Mouse (Mus musculus): ENCODE measurements at regions not wholly inside any gene's neighbourhood (a gene's known extent, or its start where the extent isn't known, plus 50 kb on each side); places are given as distances from the start of the nearest gene placed in this dataset.
A peak's percentile ranks its signal among the peaks of the same experiment; 100 is the strongest.

GRCm38 (mm10) chr2:78048030-78048705 is 102.0 kb upstream of the Cwc22 start:
- H3K27me3 ChIP-seq: no peaks in the 10 kb centered on the region
- H3K9ac ChIP-seq (replicated peaks): no peak overlapping the region
- H3K27ac ChIP-seq: no peak overlapping the region
- H3K36me3 ChIP-seq: no peaks in the 10 kb centered on the region
- peaks cover 11% of the 10 kb centered on the region; the same call in 1 of the 2 replicates for H3K4me1 ChIP-seq (replicated peaks)
- peak; percentile 74 for ATAC-seq
- WGBS: 44% methylated on average over 11 of the region's 11 CpGs
- H3K9me3 ChIP-seq: no peaks in the 10 kb centered on the region
- no peak overlapping the region for H3K4me3 ChIP-seq (replicated peaks)
- peak overlapping the region; percentile 49; the same call in 1 of the 2 replicates for H3K4me2 ChIP-seq (replicated peaks)

GRCm38 (mm10) chr2:78027319-78027718 is 81.1 kb upstream of the Cwc22 start:
- Histone ChIP-seq H3K27ac (no peak overlapping the region), H3K27me3 (no peaks in the 10 kb centered on the region), H3K4me1 (replicated peaks) (no peaks in the 10 kb centered on the region), H3K4me2 (replicated peaks) (no peak overlapping the region), H3K36me3 (no peaks in the 10 kb centered on the region), H3K9me3 (no peaks in the 10 kb centered on the region), H3K4me3 (replicated peaks) (no peak overlapping the region), H3K9ac (replicated peaks) (no peak overlapping the region)
- no peak for ATAC-seq
- WGBS: 85% methylated on average over 2 of the region's 2 CpGs

GRCm38 (mm10) chr2:78026808-78027207 is 80.6 kb upstream of the Cwc22 start:
- Histone ChIP-seq H3K9me3 (no peaks in the 10 kb centered on the region), H3K4me2 (replicated peaks) (no peak overlapping the region), H3K36me3 (no peaks in the 10 kb centered on the region), H3K9ac (replicated peaks) (no peak overlapping the region), H3K27ac (no peak overlapping the region), H3K27me3 (no peaks in the 10 kb centered on the region), H3K4me1 (replicated peaks) (no peaks in the 10 kb centered on the region), H3K4me3 (replicated peaks) (no peak overlapping the region)
- 59% methylated on average over 6 of the region's 6 CpGs for WGBS
- ATAC-seq: no peak

GRCm38 (mm10) chr2:78025651-78026435 is 79.7 kb upstream of the Cwc22 start:
- no peaks in the 10 kb centered on the region for H3K36me3 ChIP-seq
- no peaks in the 10 kb centered on the region for H3K27me3 ChIP-seq
- no peak for ATAC-seq
- H3K4me2 ChIP-seq (replicated peaks): no peak overlapping the region
- no peak overlapping the region for H3K27ac ChIP-seq
- WGBS: 67% methylated on average over 16 of the region's 16 CpGs
- H3K4me3 ChIP-seq (replicated peaks): no peak overlapping the region
- H3K4me1 ChIP-seq (replicated peaks): no peaks in the 10 kb centered on the region
- no peaks in the 10 kb centered on the region for H3K9me3 ChIP-seq
- no peak overlapping the region for H3K9ac ChIP-seq (replicated peaks)

- Histone ChIP-seq H3K4me1 (replicated peaks) (no peaks in the 10 kb centered on the region), H3K27ac (no peak overlapping the region), H3K4me3 (replicated peaks) (no peak overlapping the region), H3K4me2 (replicated peaks) (no peak overlapping the region), H3K36me3 (no peaks in the 10 kb centered on the region), H3K9me3 (no peaks in the 10 kb centered on the region), H3K27me3 (no peaks in the 10 kb centered on the region), H3K9ac (replicated peaks) (no peak overlapping the region)
- WGBS: 84% methylated on average over 1 of the region's 1 CpGs
- no peak for ATAC-seq
Measured at GRCm38 (mm10) chr2:78024981-78025565, 78.9 kb upstream of the Cwc22 start.

- H3K4me2 ChIP-seq (replicated peaks): no peak overlapping the region
- WGBS: 78% methylated on average over 4 of the region's 4 CpGs
- no peak for ATAC-seq
Measured at GRCm38 (mm10) chr2:78023916-78024685, 77.9 kb upstream of the Cwc22 start.

GRCm38 (mm10) chr2:78023416-78023815 is 77.2 kb upstream of the Cwc22 start:
- Histone ChIP-seq H3K4me2 (replicated peaks) (no peak overlapping the region), H3K4me3 (replicated peaks) (no peak overlapping the region), H3K27ac (no peak overlapping the region), H3K4me1 (replicated peaks) (no peaks in the 10 kb centered on the region), H3K27me3 (no peaks in the 10 kb centered on the region), H3K36me3 (no peaks in the 10 kb centered on the region), H3K9ac (replicated peaks) (no peak overlapping the region), H3K9me3 (no peaks in the 10 kb centered on the region)
- 87% methylated on average over 2 of the region's 2 CpGs for WGBS
- no peak for ATAC-seq

More at GRCm38 (mm10) chr2:78023916-78024685, 77.9 kb upstream of the Cwc22 start:
- Histone ChIP-seq H3K27ac (no peak overlapping the region), H3K9ac (replicated peaks) (no peak overlapping the region), H3K9me3 (no peaks in the 10 kb centered on the region), H3K27me3 (no peaks in the 10 kb centered on the region), H3K4me1 (replicated peaks) (no peaks in the 10 kb centered on the region), H3K36me3 (no peaks in the 10 kb centered on the region), H3K4me3 (replicated peaks) (no peak overlapping the region)

- H3K4me1 ChIP-seq (replicated peaks): no peaks in the 10 kb centered on the region
- H3K4me3 ChIP-seq (replicated peaks): no peak overlapping the region
- H3K9me3 ChIP-seq: no peaks in the 10 kb centered on the region
- WGBS: 86% methylated on average over 4 of the region's 4 CpGs
- H3K27me3 ChIP-seq: no peaks in the 10 kb centered on the region
- no peak overlapping the region for H3K9ac ChIP-seq (replicated peaks)
- no peak for ATAC-seq
- H3K4me2 ChIP-seq (replicated peaks): no peak overlapping the region
- no peak overlapping the region for H3K27ac ChIP-seq
- H3K36me3 ChIP-seq: no peaks in the 10 kb centered on the region
Measured at GRCm38 (mm10) chr2:78022756-78023155, 76.6 kb upstream of the Cwc22 start.

- 36% methylated on average over 5 of the region's 5 CpGs for WGBS
- Histone ChIP-seq H3K27me3 (no peaks in the 10 kb centered on the region), H3K36me3 (no peaks in the 10 kb centered on the region), H3K4me2 (replicated peaks) (no peak overlapping the region), H3K4me1 (replicated peaks) (no peaks in the 10 kb centered on the region), H3K9ac (replicated peaks) (no peak overlapping the region), H3K9me3 (no peaks in the 10 kb centered on the region), H3K4me3 (replicated peaks) (no peak overlapping the region), H3K27ac (no peak overlapping the region)
- peak; percentile 69; the same call in 1 of the 2 replicates for ATAC-seq
Measured at GRCm38 (mm10) chr2:78021905-78022304, 75.7 kb upstream of the Cwc22 start.

GRCm38 (mm10) chr2:78021356-78021900 is 75.3 kb upstream of the Cwc22 start:
- H3K4me3 ChIP-seq (replicated peaks): no peak overlapping the region
- H3K27ac ChIP-seq: no peak overlapping the region
- no peak overlapping the region for H3K9ac ChIP-seq (replicated peaks)
- H3K27me3 ChIP-seq: no peaks in the 10 kb centered on the region
- ATAC-seq: no peak
- no peak overlapping the region for H3K4me2 ChIP-seq (replicated peaks)
- 67% methylated on average over 2 of the region's 2 CpGs for WGBS
- no peaks in the 10 kb centered on the region for H3K4me1 ChIP-seq (replicated peaks)
- no peaks in the 10 kb centered on the region for H3K9me3 ChIP-seq
- no peaks in the 10 kb centered on the region for H3K36me3 ChIP-seq

- H3K4me2 ChIP-seq (replicated peaks): no peak overlapping the region
- no peaks in the 10 kb centered on the region for H3K9me3 ChIP-seq
- 89% methylated on average over 3 of the region's 3 CpGs for WGBS
- no peaks in the 10 kb centered on the region for H3K27me3 ChIP-seq
- H3K9ac ChIP-seq (replicated peaks): no peak overlapping the region
- no peaks in the 10 kb centered on the region for H3K36me3 ChIP-seq
- no peak overlapping the region for H3K27ac ChIP-seq
- H3K4me3 ChIP-seq (replicated peaks): no peak overlapping the region
- ATAC-seq: no peak
- H3K4me1 ChIP-seq (replicated peaks): no peaks in the 10 kb centered on the region
Measured at GRCm38 (mm10) chr2:78020516-78020915, 74.3 kb upstream of the Cwc22 start.
